In genomic region chr15:40132408-40132807, GRCm38 (mm10) we compare ENCODE assay signal across 41 mouse cellular contexts. TPM values are rescaled to one million over a fixed set of nuclear protein-coding genes. Genes with fewer than 3 reads are reported as not detected.
"Had no signal": no experiment of that assay in that cellular context is flagged by ENCODE, and none has a peak within 500 bp of the region (broad histone marks: within the 10 kb centered on the region; RNA-seq: fewer than 3 reads in every experiment).

No protein-coding gene starts in this region.

- ATAC-seq: hindbrain, postnatal 0 days; intestine, embryonic 16.5 days had no signal

- H3K27me3 ChIP-seq: heart, embryonic 13.5 days; heart, embryonic 15.5 days; hindbrain, embryonic 13.5 days; hindbrain, embryonic 15.5 days; kidney, embryonic 15.5 days; liver, embryonic 13.5 days; liver, embryonic 15.5 days had no signal

- DNase-seq: gastrocnemius, postnatal 14 days; gastrocnemius, postnatal 36 days; heart, adult 18-20 months; heart, postnatal 14 days; heart, postnatal 36 days; kidney, adult 11 months; kidney, adult 2 months; kidney, adult 9 months; kidney, postnatal 10 days; kidney, postnatal 25 days; kidney, postnatal 4 days; liver; liver, embryonic 13.5 days; lung, adult 18-20 months had no signal

- H3K4me2 ChIP-seq: heart, embryonic 13.5 days; heart, embryonic 15.5 days; hindbrain, embryonic 13.5 days; hindbrain, embryonic 15.5 days; kidney, embryonic 15.5 days; limb, embryonic 12.5 days; liver, embryonic 11.5 days; liver, embryonic 13.5 days; liver, embryonic 15.5 days had no signal

- H3K27ac ChIP-seq: heart, embryonic 10.5 days; heart, embryonic 13.5 days; heart, embryonic 15.5 days; hindbrain, embryonic 13.5 days; hindbrain, embryonic 15.5 days; hindbrain, postnatal 0 days; kidney, embryonic 15.5 days; limb, embryonic 10.5 days; limb, embryonic 12.5 days; liver, embryonic 13.5 days; liver, embryonic 15.5 days had no signal

- H3K9ac ChIP-seq: heart, embryonic 13.5 days; heart, embryonic 15.5 days; hindbrain, embryonic 13.5 days; hindbrain, embryonic 15.5 days; kidney, embryonic 15.5 days; limb, embryonic 12.5 days; liver, embryonic 13.5 days; liver, embryonic 15.5 days had no signal

- H3K36me3 ChIP-seq: heart, embryonic 10.5 days; heart, embryonic 13.5 days; heart, embryonic 15.5 days; hindbrain, embryonic 13.5 days; hindbrain, embryonic 15.5 days; kidney, embryonic 15.5 days; limb, embryonic 10.5 days; limb, embryonic 12.5 days; liver, embryonic 13.5 days; liver, embryonic 15.5 days had no signal

- H3K4me3 ChIP-seq: heart, embryonic 10.5 days; heart, embryonic 13.5 days; heart, embryonic 15.5 days; hindbrain, embryonic 13.5 days; hindbrain, embryonic 15.5 days; kidney, embryonic 15.5 days; limb, embryonic 10.5 days; limb, embryonic 12.5 days; liver, embryonic 13.5 days; liver, embryonic 15.5 days had no signal

- H3K4me1 ChIP-seq: heart, embryonic 15.5 days; kidney, embryonic 15.5 days; limb, embryonic 10.5 days; limb, embryonic 12.5 days; liver, embryonic 13.5 days; liver, embryonic 15.5 days had no signal

- H3K9me3 ChIP-seq: heart, embryonic 10.5 days; heart, embryonic 13.5 days; heart, embryonic 15.5 days; hindbrain, embryonic 13.5 days; hindbrain, embryonic 15.5 days; kidney, embryonic 15.5 days; limb, embryonic 10.5 days; limb, embryonic 12.5 days; liver, embryonic 13.5 days; liver, embryonic 15.5 days had no signal

RNA-seq across cellular contexts. Expression of gene 9330182O14Rik, which starts 1.8 kb away (rescaled TPM):
- total RNA-seq: gastrocnemius, adult 18-20 months; gastrocnemius, adult 8-10 months; gastrocnemius, postnatal 14 days; gastrocnemius, postnatal 36 days; heart, adult 18-20 months; heart, adult 8-10 months; heart, postnatal 14 days; heart, postnatal 36 days; hematopoietic stem cell, adult 5-6 weeks; hindbrain, postnatal 0 days; layer of hippocampus, adult 8-10 months; layer of hippocampus, postnatal 10 days; layer of hippocampus, postnatal 25 days; left cerebral cortex, adult 8-10 months; left cerebral cortex, postnatal 10 days; left cerebral cortex, postnatal 25 days had no signal
- polyA plus RNA-seq: gonadal fat pad, adult 2 months; heart, embryonic 10.5 days; heart, embryonic 13.5 days; heart, embryonic 15.5 days; heart, postnatal 0 days; hindbrain, embryonic 11.5 days; hindbrain, embryonic 13.5 days; hindbrain, embryonic 15.5 days; hindbrain, postnatal 0 days; intestine, embryonic 14.5 days; intestine, embryonic 16.5 days; kidney, adult 2 months; kidney, embryonic 15.5 days; limb, embryonic 10.5 days; limb, embryonic 12.5 days; limb, embryonic 14.5 days; liver, embryonic 11.5 days; liver, embryonic 13.5 days; liver, embryonic 15.5 days had no signal
